Mouse (Mus musculus) midbrain, embryonic 13.5 days (tissue): ENCODE results near the gene Aebp1. TPM values are rescaled to one million over a fixed set of nuclear protein-coding genes. Genes with fewer than 3 reads are reported as not detected.

ENCODE experiments used
- ATAC-seq: fragments of 200-750 bp; cut with Nextera tagmentation; 2 replicates; pipeline ENCODE4 v1.8.0; 2017; ENCODE audit warnings: mild to moderate bottlenecking, moderate TSS enrichment, moderate library complexity
- H3K27ac ChIP-seq: fragments of 300-500 bp; sonication (generic); 2 replicates; pipeline ENCODE4 v1.5.1; 2015; ENCODE audit warnings: inconsistent platforms, mild to moderate bottlenecking, moderate library complexity
- H3K27me3 ChIP-seq: fragments of 300-500 bp; sonication (generic); 2 replicates; pipeline ENCODE4 v1.6.1; 2015; ENCODE audit warnings: mild to moderate bottlenecking, inconsistent platforms
- H3K36me3 ChIP-seq: fragments of 300-500 bp; sonication (generic); 2 replicates; pipeline ENCODE4 v1.6.1; 2015; ENCODE audit warnings: mild to moderate bottlenecking, inconsistent platforms
- H3K4me1 ChIP-seq: fragments of 300-500 bp; sonication (generic); replicated peaks from 2 replicates; pipeline ENCODE4 v1.6.1; 2015; ENCODE audit warnings: inconsistent platforms
- H3K4me2 ChIP-seq: fragments of 300-500 bp; sonication (generic); replicated peaks from 2 replicates; pipeline ENCODE4 v1.6.1; 2015; ENCODE audit warnings: moderate library complexity, mild to moderate bottlenecking, inconsistent platforms
- H3K4me3 ChIP-seq: fragments of 300-500 bp; sonication (generic); replicated peaks from 2 replicates; pipeline ENCODE4 v1.5.1; 2015; ENCODE audit warnings: mild to moderate bottlenecking, inconsistent platforms
- H3K9ac ChIP-seq: fragments of 300-500 bp; sonication (generic); replicated peaks from 2 replicates; pipeline ENCODE4 v1.6.1; 2015; ENCODE audit warnings: mild to moderate bottlenecking, inconsistent platforms
- H3K9me3 ChIP-seq: fragments of 300-500 bp; sonication (generic); 2 replicates; pipeline ENCODE4 v1.6.1; 2016; ENCODE audit warnings: mild to moderate bottlenecking, inconsistent platforms
- WGBS: fragments of 180-500 bp; shearing (Covaris S2); methylation state at CpG from one replicate; pipeline ENCODE4 v1.1.7; 2015; 5-methylcytosine and 5-hydroxymethylcytosine counted together
- polyA plus RNA-seq: library from polyadenylated mRNA; unstranded; fragments of >200 nt; fragmentation: Nextera tagmentation; extraction: Ambion mirVana; gene quantifications from 2 replicates; pipeline ENCODE4 v1.2.1, GENCODE M21; 2015

The Aebp1 gene
- polyA plus RNA-seq, 1 experiment from 2014 or later = 10.6 TPM

DNA sequence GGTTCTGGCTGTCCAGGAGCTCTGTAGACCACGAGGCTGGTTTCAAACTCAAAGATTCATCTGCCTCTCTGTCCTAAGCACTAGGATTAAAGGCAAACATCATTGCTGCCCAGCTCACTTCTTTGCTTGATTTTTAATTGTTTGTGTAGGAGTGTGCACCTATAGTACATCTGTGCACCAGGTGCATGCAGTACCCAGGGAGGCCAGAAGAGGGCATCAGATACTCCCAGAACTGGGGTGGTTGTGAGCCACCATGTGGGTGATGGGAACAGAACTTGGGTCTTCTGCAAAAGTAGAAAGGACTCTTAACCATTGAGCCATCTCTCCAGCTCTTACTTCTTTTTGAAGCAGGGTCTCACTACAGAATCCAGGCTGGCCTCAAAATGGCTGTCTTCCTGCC, 3.0 kb upstream of the Aebp1 start:
- Histone ChIP-seq H3K4me3 (no peak overlapping the region), H3K4me2 (no peak overlapping the region), H3K9ac (no peak overlapping the region), H3K4me1 (peaks cover 11% of the 10 kb centered on the region), H3K27ac (no peak overlapping the region), H3K9me3 (no peaks in the 10 kb centered on the region), H3K27me3 (peaks cover 39% of the 10 kb centered on the region), H3K36me3 (no peaks in the 10 kb centered on the region)
- no peak for ATAC-seq
- WGBS = 74% methylated on average over 1 of the region's 1 CpGs

DNA sequence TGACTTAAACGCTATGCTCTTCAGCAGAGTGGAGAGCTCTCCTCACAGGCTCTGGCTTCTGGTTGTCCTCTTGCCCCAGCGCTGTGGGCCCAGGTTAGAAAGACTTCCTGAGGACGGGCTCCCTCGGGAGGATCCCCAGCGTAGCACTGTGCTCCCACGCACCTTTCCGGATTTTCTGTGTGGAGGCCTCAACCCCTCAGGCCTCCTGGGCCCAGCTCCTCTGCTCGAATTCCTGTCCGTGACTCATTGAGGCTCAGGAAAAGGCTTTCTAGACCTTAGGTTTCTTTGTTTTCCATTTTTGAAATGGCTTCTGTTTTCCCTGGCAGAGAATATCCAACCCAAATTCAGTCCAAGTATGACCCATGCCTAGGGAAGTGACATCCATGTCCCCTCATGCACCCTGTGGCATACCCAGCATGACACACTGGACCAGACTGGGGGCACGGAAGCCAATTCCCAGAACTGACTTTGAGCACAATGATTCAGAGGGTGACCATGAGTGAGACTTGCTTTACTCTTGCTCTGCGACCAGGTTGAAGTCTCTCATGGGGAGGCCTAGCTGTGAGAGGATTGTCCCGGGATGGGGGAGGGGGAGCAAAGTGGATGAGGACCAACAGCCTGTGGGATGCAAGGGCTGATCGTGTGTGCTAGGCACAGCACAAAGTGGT, 1.7 kb upstream of the Aebp1 start:
- Histone ChIP-seq H3K4me3 (no peak overlapping the region), H3K36me3 (no peaks in the 10 kb centered on the region), H3K27me3 (peaks cover 40% of the 10 kb centered on the region), H3K9me3 (no peaks in the 10 kb centered on the region), H3K4me1 (peaks cover 11% of the 10 kb centered on the region), H3K4me2 (no peak overlapping the region), H3K27ac (no peak overlapping the region), H3K9ac (no peak overlapping the region)
- 87% methylated on average over 13 of the region's 13 CpGs for WGBS
- ATAC-seq = no peak

DNA sequence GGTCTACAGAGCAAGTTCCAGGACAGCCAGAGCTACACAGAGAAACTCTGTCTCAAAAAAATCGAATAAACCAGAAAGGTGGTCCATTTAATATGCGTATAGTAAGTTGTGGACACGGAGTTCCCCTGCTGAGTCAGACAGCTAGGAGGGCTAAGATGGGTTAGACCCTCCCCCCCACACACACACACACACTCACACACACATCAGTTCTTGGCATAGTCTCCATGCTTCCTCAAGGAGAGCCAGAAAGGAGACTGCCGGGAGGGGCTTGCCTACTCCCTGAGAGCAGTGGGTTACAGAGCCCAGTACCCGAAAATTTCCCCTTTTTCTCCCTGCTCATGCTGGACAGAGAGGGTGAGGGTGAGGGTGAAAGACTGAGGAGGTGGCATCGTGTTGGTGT, 1.1 kb upstream of the Aebp1 start:
- Histone ChIP-seq H3K4me3 (no peak overlapping the region), H3K9me3 (no peaks in the 10 kb centered on the region), H3K36me3 (no peaks in the 10 kb centered on the region), H3K9ac (no peak overlapping the region), H3K4me2 (no peak overlapping the region), H3K27me3 (peaks cover 40% of the 10 kb centered on the region), H3K4me1 (peaks cover 11% of the 10 kb centered on the region), H3K27ac (no peak overlapping the region)
- no peak for ATAC-seq
- 67% methylated on average over 6 of the region's 6 CpGs for WGBS

GRCm38 (mm10) chr11:5862394-5863105, 803 bp downstream of the Aebp1 start:
- H3K36me3 ChIP-seq = no peaks in the 10 kb centered on the region
- H3K9ac ChIP-seq = no peak overlapping the region
- no peak overlapping the region for H3K27ac ChIP-seq
- H3K27me3 ChIP-seq = peaks cover 40% of the 10 kb centered on the region
- H3K4me2 ChIP-seq = peak overlapping the region; percentile 56
- H3K4me3 ChIP-seq = peak overlapping the region; percentile 34; the same call in 1 of the 2 replicates
- H3K4me1 ChIP-seq = peaks cover 11% of the 10 kb centered on the region
- H3K9me3 ChIP-seq = no peaks in the 10 kb centered on the region
- ATAC-seq = no peak
- WGBS = 32% methylated on average over 15 of the region's 15 CpGs

DNA sequence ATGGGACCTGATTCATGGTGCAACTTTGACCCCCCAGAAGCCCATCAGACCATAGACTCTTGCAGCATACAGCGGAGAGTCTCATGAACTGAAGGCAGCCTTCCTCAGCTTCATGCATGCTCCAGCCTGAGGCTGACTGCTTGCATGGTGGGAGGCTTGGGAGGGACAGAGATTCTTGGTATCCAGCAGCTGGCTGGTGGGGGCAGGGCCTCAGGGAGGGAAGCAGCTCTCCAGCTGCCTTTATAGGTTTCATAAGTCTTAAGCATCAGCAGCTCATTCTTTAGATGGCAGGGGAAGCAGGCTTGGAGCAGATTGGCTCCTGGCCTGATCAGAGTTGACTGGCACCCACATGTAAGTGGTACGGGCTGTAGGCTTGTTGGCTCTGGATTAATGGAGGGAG, 5.4 kb downstream of the Aebp1 start:
- H3K9me3 ChIP-seq = no peaks in the 10 kb centered on the region
- WGBS = 85% methylated on average over 2 of the region's 2 CpGs
- no peak overlapping the region for H3K4me2 ChIP-seq

GRCm38 (mm10) chr11:5868324-5868723, 6.6 kb downstream of the Aebp1 start:
- H3K4me3 ChIP-seq = no peak overlapping the region
- ATAC-seq = no peak
- no peaks in the 10 kb centered on the region for H3K9me3 ChIP-seq
- no peak overlapping the region for H3K27ac ChIP-seq
- H3K4me2 ChIP-seq = no peak overlapping the region
- 94% methylated on average over 12 of the region's 12 CpGs for WGBS
- H3K36me3 ChIP-seq = peaks cover 42% of the 10 kb centered on the region
- no peak overlapping the region for H3K9ac ChIP-seq
- H3K4me1 ChIP-seq = no peaks in the 10 kb centered on the region
- H3K27me3 ChIP-seq = peaks cover 5% of the 10 kb centered on the region; the same call in 1 of the 2 replicates

More for the DNA sequence above, 5.4 kb downstream of the Aebp1 start:
- Histone ChIP-seq H3K36me3 (peaks cover 30% of the 10 kb centered on the region), H3K4me1 (peaks cover 1% of the 10 kb centered on the region; the same call in 1 of the 2 replicates), H3K9ac (no peak overlapping the region), H3K4me3 (no peak overlapping the region), H3K27ac (no peak overlapping the region), H3K27me3 (peaks cover 16% of the 10 kb centered on the region)
- ATAC-seq = no peak

- Histone ChIP-seq H3K9me3 (no peaks in the 10 kb centered on the region), H3K4me2 (no peak overlapping the region), H3K4me3 (no peak overlapping the region), H3K9ac (no peak overlapping the region), H3K4me1 (no peaks in the 10 kb centered on the region), H3K36me3 (peaks cover 52% of the 10 kb centered on the region), H3K27ac (no peak overlapping the region), H3K27me3 (no peaks in the 10 kb centered on the region)
- WGBS = 95% methylated on average over 16 of the region's 16 CpGs
- ATAC-seq = no peak
These were observed 7.6 kb downstream of the Aebp1 start for GRCm38 (mm10) chr11:5869331-5869730.

DNA sequence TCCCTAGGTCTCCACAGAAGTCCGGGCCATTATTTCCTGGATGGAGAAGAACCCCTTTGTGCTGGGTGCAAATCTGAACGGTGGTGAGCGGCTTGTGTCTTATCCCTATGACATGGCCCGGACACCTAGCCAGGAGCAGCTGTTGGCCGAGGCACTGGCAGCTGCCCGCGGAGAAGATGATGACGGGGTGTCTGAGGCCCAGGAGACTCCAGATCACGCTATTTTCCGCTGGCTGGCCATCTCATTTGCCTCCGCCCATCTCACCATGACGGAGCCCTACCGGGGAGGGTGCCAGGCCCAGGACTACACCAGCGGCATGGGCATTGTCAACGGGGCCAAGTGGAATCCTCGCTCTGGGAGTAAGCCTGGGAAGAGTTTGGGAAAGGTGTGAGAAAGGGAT, 8.3 kb downstream of the Aebp1 start:
- 90% methylated on average over 16 of the region's 16 CpGs for WGBS

DNA sequence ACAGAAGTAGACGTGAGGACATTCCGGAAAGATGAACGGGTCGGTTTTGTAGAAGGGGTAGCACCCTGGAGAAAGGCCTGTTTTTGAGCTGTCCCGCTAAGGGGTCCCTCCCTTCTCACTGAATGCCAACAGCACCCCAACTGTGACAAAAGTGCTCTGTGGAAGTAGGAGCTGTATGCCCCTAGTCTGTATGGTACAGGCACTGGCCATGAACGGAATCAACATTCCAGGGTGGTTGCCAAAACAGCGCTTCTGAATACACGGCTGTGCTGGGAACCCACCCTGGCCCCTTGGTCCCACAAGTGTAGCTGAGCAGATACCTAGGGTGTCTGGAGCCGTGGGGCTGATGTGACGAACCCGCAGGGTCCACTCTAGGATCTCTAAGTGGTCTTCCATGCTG, 11.0 kb downstream of the Aebp1 start:
- no peaks in the 10 kb centered on the region for H3K9me3 ChIP-seq
- no peaks in the 10 kb centered on the region for H3K27me3 ChIP-seq
- no peak overlapping the region for H3K9ac ChIP-seq
- ATAC-seq = no peak
- H3K4me2 ChIP-seq = no peak overlapping the region
- peaks cover 19% of the 10 kb centered on the region for H3K4me1 ChIP-seq
- H3K36me3 ChIP-seq = peaks cover 68% of the 10 kb centered on the region
- WGBS = 95% methylated on average over 11 of the region's 11 CpGs
- no peak overlapping the region for H3K27ac ChIP-seq
- H3K4me3 ChIP-seq = no peak overlapping the region

More for the DNA sequence above, 8.3 kb downstream of the Aebp1 start:
- Histone ChIP-seq H3K4me3 (no peak overlapping the region), H3K4me2 (no peak overlapping the region), H3K36me3 (peaks cover 59% of the 10 kb centered on the region), H3K27me3 (no peaks in the 10 kb centered on the region), H3K9me3 (no peaks in the 10 kb centered on the region), H3K27ac (no peak overlapping the region), H3K9ac (no peak overlapping the region), H3K4me1 (no peaks in the 10 kb centered on the region)
- no peak for ATAC-seq

DNA sequence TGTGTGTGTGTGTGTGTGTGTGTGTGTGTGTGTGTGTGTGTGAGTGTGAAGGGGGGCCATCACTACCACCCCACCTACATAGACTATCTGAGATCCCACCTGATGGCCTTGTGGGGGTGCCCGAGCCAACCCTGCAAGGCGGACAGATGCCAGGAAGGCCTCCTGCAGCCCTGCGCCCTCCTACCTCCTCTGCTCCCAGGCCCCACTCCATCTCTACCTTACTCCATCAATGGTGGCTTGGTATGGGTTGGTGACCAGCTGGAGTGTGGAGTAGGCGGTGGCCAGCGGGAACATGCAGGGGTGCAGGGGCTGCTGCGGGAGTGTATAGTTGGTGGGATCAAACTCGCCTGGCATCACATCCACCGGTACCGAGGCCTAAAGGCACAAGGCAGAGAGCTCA, 11.4 kb downstream of the Aebp1 start:
- 97% methylated on average over 9 of the region's 9 CpGs for WGBS
- H3K4me1 ChIP-seq = peaks cover 20% of the 10 kb centered on the region
- no peaks in the 10 kb centered on the region for H3K9me3 ChIP-seq
- H3K36me3 ChIP-seq = peaks cover 68% of the 10 kb centered on the region
- H3K4me3 ChIP-seq = no peak overlapping the region
- H3K27ac ChIP-seq = no peak overlapping the region
- H3K4me2 ChIP-seq = no peak overlapping the region
- H3K9ac ChIP-seq = no peak overlapping the region
- no peaks in the 10 kb centered on the region for H3K27me3 ChIP-seq
- ATAC-seq = no peak

DNA sequence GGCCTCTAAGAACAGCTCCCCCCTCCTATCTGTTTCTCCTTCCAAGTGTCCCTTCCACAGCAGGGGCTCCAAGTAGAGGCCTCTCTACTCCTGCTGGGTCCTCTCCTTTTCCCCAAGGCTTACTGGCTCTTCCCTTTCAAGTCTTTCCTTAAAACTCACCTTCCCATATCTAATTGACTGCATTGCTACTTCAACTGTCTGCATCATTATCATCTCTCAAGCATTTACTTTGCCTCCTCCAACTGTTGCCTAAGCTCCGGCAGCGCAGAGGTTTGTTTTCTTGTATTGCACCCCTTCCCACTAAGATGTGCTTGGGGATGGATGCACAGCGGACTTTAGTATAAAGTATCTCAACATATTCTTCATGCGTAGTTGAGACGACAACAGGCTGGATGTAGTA, 15.7 kb downstream of the Aebp1 start:
- H3K4me1 ChIP-seq = peaks cover 29% of the 10 kb centered on the region
- H3K36me3 ChIP-seq = peaks cover 35% of the 10 kb centered on the region
- WGBS = 5% methylated on average over 5 of the region's 5 CpGs
- no peaks in the 10 kb centered on the region for H3K27me3 ChIP-seq
- peak overlapping the region; percentile 68 for H3K9ac ChIP-seq
- no peak for ATAC-seq
- no peaks in the 10 kb centered on the region for H3K9me3 ChIP-seq
- peak overlapping the region; percentile 67 for H3K4me2 ChIP-seq
- H3K27ac ChIP-seq = no peak overlapping the region
- H3K4me3 ChIP-seq = peak overlapping the region; percentile 65

DNA sequence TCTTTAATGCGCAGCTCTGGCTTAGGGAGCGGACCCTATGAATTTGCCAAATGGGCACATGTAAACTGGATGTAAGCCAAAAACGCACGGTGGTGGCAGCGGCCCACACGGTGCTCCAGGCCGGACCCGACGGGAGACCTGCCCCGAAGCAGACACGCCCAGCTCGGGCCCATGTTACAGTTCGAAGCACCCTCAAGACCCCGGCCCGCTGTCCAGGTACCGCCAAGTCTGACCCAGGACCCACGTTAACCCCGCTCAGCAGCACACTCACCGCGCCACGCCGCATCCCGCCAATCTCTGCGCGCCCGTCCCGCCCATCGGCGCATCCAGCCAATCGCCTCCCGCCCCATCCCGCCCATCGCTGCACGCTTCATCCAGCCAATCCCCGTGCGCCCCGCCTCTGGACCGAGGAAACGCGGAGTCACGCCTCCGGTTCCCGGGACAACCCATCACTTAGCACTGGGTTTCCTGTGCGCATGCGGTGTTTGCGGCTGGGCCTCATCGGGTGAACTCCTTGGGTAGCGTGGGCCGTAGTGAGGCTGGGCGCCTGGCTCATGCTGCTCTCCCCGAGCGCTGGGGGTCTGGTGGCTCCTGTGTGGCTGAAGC, 16.3 kb downstream of the Aebp1 start, which contains the start of gene Pold2:
TSS of gene Pold2 (minus strand) at position 372 of the 606 bp plus-strand sequence.
- H3K9me3 ChIP-seq = no peaks in the 10 kb centered on the region
- H3K27ac ChIP-seq = peak within 1 kb of the TSS; percentile 87
- peaks cover 29% of the 10 kb centered on the region for H3K36me3 ChIP-seq
- H3K4me1 ChIP-seq = peaks cover 29% of the 10 kb centered on the region
- under 1% methylated on average over 52 of the region's 52 CpGs for WGBS
- ATAC-seq = peak; percentile 99
- H3K27me3 ChIP-seq = no peaks in the 10 kb centered on the region
- H3K9ac ChIP-seq = peak within 1 kb of the TSS; percentile 69
- peak within 1 kb of the TSS; percentile 67 for H3K4me2 ChIP-seq
- peak within 1 kb of the TSS; percentile 65 for H3K4me3 ChIP-seq
